Mouse (Mus musculus) gastrocnemius, adult 8-10 months (tissue): ENCODE results near the gene Dync1li2. TPM values are rescaled to one million over a fixed set of nuclear protein-coding genes. Genes with fewer than 3 reads are reported as not detected.

Experiments used
- DNase-seq, 2 experiments: peaks; one replicate each; pipeline ENCODE4 v3.0.0; 2022; ENCODE audit warnings: low spot score in 2 of 2
- total RNA-seq, 4 experiments: library from RNA; stranded (reverse); gene quantifications; 2 replicates each; pipeline ENCODE4 v1.2.4; 2022

The Dync1li2 gene
- total RNA-seq, result 100 to 1,000 TPM in 1 of 4 experiments, 10 to 100 TPM in 3; 63.1 to 122 (median 75.8) TPM

DNA sequence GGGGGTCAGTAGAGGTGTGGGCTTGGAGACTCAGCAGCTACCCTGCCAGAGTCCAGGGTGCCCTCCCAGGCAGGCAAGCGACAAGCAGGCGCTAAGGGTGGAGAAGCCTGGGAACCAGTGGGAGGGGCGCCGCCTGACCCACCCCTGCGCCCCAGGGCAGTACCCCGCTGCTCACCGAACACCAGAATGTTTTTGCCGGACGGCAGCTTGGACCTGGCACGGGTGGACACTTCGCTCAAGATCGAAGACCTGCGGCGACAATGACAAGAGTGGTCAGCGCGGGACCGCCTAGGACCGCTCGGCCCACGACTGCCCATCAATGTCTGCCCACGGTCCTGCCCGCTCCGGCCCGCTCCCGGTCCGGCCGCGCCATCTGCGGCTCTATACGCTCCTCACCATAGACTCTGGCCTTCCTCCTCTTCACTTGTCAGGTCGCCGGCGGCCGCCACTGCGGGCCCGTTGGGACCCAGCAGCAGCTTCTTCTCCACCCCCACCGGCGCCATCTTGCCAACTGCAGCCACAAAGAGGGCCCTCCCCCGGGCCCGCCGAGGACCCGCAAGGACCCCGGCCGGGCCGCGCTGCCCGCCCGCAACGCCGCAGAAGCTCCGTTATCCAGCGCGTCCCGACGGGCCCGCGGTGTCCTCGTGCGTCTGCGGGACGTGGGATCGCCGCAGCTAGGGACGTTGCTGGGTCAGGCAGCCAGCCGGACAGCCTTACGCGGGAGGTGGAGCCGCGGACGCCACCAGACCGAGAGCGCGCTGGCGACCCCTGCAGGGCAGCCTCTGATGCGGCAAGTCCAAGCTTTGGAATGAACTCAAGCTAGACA, at the start of gene Dync1li2:
Gene Dync1li2, minus strand, starts transcription at position 749 of the 826 bp plus-strand sequence.
- DNase-seq, result peak; percentile 84 to 86

DNA sequence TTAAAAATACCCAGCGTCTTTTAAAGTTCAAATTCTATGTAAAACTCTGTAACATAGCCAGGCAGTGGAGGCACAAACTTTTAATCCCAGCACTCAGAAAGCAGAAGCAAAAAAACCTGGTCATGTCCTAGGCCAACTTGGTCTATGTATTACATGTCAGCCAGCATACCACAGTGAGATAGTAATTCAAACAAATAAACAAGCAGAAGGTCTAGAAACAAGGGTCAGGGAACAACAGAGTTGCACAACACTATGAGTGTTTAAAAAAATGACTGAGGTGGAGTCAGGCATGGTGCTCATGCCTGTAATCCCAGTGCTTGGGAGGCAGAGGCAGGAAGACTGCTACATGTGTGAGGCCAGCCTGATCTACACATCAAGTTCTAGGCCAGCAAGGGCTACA, 36.2 kb upstream of the Dync1li2 start:
- no peak for DNase-seq

GRCm38 (mm10) chr8:104472465-104472864, 29.6 kb upstream of the Dync1li2 start:
- no peak for DNase-seq

DNA sequence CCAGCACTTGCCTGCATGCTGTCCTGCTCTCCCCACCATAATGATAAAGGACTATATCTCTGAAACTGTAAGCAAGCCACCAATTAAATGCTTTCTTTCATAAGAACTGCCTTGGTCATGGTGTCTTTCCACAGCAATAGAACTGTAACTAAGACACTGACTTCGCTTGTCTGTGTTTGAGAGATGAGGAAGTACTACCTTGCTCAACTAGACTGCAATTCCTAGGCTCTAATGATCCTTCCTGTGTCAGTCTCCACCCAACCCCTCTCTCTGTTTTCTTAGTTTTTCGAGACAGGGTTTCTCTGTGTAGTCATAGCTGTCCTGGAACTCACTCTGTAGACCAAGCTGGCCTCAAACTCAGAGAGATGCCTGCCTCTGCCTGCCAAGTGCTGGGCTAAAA, 24.6 kb upstream of the Dync1li2 start:
- no peak for DNase-seq

DNA sequence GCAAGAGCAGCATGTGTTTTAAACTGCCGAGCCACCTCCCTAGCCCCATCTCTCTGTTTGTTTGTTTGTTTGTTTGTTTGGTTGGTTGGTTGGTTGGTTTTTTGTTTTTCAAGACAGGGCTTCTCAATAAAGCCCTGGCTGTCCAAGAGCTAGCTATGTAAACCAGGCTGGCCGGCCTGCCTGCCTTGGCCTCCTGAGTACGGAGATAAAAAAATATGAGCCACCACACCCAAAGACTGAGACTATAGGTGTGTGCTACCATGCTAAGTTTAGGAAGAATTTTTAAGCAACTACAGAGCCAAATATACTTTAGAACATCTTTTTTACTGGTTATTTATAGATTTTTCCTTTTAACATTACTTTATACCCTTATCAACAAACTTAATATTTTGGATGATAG, 9.3 kb upstream of the Dync1li2 start:
- DNase-seq, result no peak

DNA sequence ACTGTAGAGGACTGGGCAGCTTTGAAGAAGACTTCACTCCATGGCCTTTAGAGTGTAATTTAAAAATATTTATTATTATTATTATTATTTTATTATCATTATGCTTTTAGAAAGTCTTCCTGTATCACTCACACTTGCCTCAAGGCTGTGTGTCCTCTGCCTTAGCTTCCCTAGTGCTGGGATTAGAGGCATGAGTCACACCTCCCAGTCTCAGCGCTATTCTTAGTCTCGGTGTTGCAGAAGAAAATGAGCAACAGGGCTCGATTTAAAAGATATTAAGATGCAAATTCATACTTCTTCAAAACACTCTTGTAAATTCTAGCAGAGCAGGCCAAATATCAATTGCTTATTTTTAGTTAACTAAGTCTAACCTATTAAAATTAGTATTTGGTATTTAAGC, 5.9 kb upstream of the Dync1li2 start:
- DNase-seq, result no peak

DNA sequence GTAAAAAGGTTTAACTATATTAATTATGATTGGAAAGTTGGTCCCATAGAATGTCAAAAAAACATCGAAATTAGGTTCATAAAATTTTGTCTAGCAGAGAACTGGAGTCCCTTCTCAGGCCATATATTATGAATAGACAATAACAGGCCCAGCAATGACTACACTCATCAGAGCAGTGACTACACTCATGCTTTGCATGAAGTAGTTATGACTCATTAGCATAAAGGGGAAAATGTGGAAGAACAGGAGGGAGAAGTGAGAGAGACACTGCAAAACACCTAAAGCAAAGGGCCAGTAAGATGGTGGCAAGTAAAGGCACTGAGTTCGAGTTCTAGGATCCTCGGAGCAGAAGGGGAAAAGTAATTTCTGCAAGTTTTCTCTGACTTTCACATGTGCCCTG, 3.2 kb upstream of the Dync1li2 start:
- no peak for DNase-seq

GRCm38 (mm10) chr8:104445248-104445647, 2.4 kb upstream of the Dync1li2 start:
- DNase-seq, result no peak

- DNase-seq, result no peak
Observed at GRCm38 (mm10) chr8:104443125-104443679, 355 bp upstream of the Dync1li2 start.

GRCm38 (mm10) chr8:104441613-104442012, 1.2 kb downstream of the Dync1li2 start:
- no peak for DNase-seq

- DNase-seq, result no peak
Observed at GRCm38 (mm10) chr8:104439461-104439860, 3.4 kb downstream of the Dync1li2 start.

GRCm38 (mm10) chr8:104437494-104438135, 5.2 kb downstream of the Dync1li2 start:
- DNase-seq, result no peak

- no peak for DNase-seq
Observed at GRCm38 (mm10) chr8:104436591-104436990, 6.3 kb downstream of the Dync1li2 start.

GRCm38 (mm10) chr8:104436038-104436437, 6.8 kb downstream of the Dync1li2 start:
- DNase-seq, result peak; percentile 96

- DNase-seq, result no peak
Observed at GRCm38 (mm10) chr8:104434826-104435354, 8.0 kb downstream of the Dync1li2 start.

DNA sequence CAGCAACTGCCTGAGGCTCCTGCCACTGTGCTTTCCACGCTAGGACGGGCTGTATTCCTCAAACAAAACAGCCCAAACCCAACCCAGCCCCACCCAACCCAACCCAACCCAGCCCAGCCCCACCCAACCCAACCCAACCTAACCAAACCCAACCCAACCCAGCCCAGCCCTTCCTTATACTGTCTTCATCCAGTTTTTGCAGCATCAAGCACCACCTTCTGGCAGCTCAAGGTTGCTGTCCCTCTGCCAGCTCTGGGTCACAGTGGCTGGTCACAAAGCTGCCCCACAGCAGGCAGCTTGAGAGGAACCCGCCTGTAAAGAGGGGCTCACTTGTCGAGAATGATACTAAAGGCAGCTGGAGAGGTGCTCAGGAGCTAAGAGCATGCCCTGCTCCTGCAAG, 8.6 kb downstream of the Dync1li2 start:
- no peak for DNase-seq

GRCm38 (mm10) chr8:104433191-104433842, 9.5 kb downstream of the Dync1li2 start:
- no peak for DNase-seq

DNA sequence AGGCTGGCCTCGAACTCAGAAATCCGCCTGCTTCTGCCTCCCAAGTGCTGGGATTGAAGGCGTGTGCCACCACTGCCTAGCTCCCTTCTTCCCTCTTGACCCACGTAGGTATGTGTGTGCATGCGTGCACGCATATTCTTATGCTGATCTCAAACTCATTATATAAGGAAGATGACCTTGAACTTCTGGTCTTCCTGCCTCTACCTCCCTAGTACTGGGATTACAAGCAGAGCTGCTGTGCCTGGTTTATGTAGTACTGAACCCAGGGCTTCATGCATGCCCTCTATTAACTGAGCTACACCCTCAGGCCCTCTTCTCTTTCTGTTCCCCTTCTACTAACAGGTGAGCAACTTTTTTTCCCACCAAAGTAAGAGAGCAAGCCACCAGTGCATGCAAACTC, 10.2 kb downstream of the Dync1li2 start:
- DNase-seq, result no peak

- no peak for DNase-seq
Observed at GRCm38 (mm10) chr8:104430230-104430629, 12.6 kb downstream of the Dync1li2 start.

GRCm38 (mm10) chr8:104427703-104428102, 15.1 kb downstream of the Dync1li2 start:
- no peak for DNase-seq

DNA sequence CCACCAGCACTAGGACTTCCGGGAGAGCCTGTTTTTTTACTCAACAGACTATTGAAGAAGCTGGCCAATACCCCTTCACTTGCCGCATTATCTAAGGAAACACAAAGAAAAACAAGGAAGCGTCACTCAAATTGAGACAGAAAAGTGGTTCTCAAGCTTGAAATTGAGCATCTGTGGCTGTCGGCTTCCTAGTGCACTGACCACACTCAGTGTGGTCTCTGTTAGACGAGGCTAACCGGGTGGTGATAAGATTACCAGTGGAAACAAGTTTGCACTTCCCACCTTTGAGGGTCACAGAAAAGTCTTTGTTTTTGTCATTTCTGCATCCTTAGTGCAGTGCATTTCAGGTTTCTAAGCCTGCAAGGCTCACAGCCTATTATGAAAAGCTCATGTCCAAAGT, 20.5 kb downstream of the Dync1li2 start:
- DNase-seq, result no peak

- no peak for DNase-seq
Observed at GRCm38 (mm10) chr8:104416022-104416421, 26.8 kb downstream of the Dync1li2 start.
